Mouse (Mus musculus) G1E (cell line): ENCODE measurements at regions not wholly inside any gene's neighbourhood (a gene's known extent, or its start where the extent isn't known, plus 50 kb on each side); places are given as distances from the start of the nearest gene placed in this dataset.

Experiments used
- ATAC-seq: 2 replicates; pipeline ENCODE4 v1.8.0; 2016; ENCODE audit warnings: mild to moderate bottlenecking; ENCODE audit not compliant: insufficient number of reproducible peaks, poor library complexity, low FRiP score, severe bottlenecking; ENCODE audit errors: extremely low read depth
- DNase-seq: peaks from one replicate; pipeline ENCODE4 v3.0.0; 2012; ENCODE audit warnings: low spot score
- H3K27me3 ChIP-seq: 2 replicates; pipeline ENCODE4 v1.6.1; 2012; ENCODE audit warnings: mild to moderate bottlenecking, low read length, inconsistent platforms; ENCODE audit not compliant: insufficient read depth
- H3K36me3 ChIP-seq: replicated peaks from 2 replicates; pipeline ENCODE3; 2012; ENCODE audit warnings: mild to moderate bottlenecking, inconsistent platforms
- H3K4me1 ChIP-seq: 2 replicates; pipeline ENCODE4 v1.6.1; 2012; ENCODE audit warnings: low read depth, low read length, inconsistent platforms, mixed read lengths; ENCODE audit not compliant: insufficient read depth
- H3K4me3 ChIP-seq: 2 replicates; pipeline ENCODE4 v1.5.1; 2012; ENCODE audit warnings: low read depth, mild to moderate bottlenecking, inconsistent platforms, low read length, moderate library complexity, mixed read lengths
- H3K9me3 ChIP-seq: replicated peaks from 2 replicates; pipeline ENCODE4 v1.6.1; 2012; ENCODE audit warnings: inconsistent platforms
- CTCF ChIP-seq: IDR thresholded peaks from 2 replicates; pipeline ENCODE4 v1.5.1; 2012; ENCODE audit warnings: low read depth, low read length, inconsistent platforms, mixed read lengths
- GATA1 ChIP-seq: IDR thresholded peaks from 2 replicates; pipeline ENCODE4 v1.6.1; 2012; ENCODE audit warnings: borderline replicate concordance, low read length, inconsistent platforms, mixed read lengths
- GATA2 ChIP-seq: IDR thresholded peaks from 2 replicates; pipeline ENCODE4 v1.6.1; 2012; ENCODE audit warnings: low read depth, low read length, inconsistent platforms, borderline replicate concordance
- POLR2AphosphoS5 ChIP-seq: IDR thresholded peaks from 2 replicates; pipeline ENCODE4 v1.6.1; 2012; ENCODE audit warnings: low read depth, low read length, inconsistent platforms; ENCODE audit not compliant: insufficient replicate concordance
- TAL1 ChIP-seq: conservative IDR thresholded peaks from 2 replicates; pipeline ENCODE4 v1.6.1; 2012; ENCODE audit warnings: low read depth, low read length, inconsistent platforms, mixed read lengths

DNA sequence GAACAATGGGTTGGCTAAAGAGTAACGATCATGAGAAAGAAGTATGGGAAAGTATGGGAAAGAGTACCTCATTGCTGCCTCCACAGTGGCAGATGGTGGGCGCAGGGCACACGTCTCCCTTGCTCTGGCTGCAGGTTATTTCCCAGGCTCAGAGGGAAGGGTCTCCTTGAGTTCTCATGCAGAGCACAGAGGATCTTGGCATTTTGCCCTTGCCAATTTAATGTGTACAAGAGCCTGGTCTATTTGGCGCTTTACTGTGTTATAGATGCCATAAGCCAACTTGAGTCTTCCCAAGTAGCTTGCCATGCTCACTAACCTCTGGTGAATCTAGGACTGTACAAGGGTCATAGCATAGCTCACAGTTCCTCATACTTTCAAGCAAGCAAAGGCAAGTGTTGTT, 296.7 kb upstream of the Rnf219 start:
- no peaks in the 10 kb centered on the region for H3K4me1 ChIP-seq
- H3K27me3 ChIP-seq = no peaks in the 10 kb centered on the region
- DNase-seq = no peak
- TF ChIP-seq POLR2AphosphoS5 = no peak
- no peak for TF ChIP-seq GATA2
- TF ChIP-seq TAL1 = no peak
- TF ChIP-seq CTCF = no peak
- no peak for TF ChIP-seq GATA1
- no peak for ATAC-seq
- H3K9me3 ChIP-seq = peaks cover 18% of the 10 kb centered on the region
- H3K4me3 ChIP-seq = no peak overlapping the region
- H3K36me3 ChIP-seq = no peaks in the 10 kb centered on the region

DNA sequence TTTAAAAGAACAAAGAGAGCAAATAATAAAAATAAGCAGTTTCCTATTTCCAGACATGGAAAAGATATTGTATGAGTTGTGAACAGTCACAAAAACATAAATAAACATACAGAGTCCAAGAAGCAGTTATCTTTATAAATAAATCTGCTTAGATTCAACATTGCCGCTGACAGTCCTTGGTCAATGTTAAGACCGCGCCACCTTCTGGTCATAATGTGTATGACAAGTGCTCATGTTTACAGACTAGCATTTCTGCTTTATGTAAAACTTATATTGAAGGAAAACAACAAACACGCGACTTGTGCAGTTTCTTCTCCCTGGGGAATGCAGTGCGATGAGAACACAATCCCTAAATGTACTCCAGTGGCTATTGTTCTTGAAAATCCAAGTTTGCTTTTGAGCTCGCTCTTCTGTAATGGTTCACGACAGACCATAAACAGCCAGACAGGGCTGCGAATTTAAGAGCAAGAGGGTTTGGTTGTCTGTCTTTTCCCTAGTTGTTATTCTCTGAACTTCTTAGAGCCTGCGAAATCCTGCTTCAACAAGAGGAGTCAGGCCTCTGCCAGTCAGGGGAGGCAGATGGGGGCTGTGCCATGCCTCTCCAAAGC, 291.6 kb upstream of the Rnf219 start:
- no peak for DNase-seq
- ATAC-seq = peak; percentile 58; the same call in 1 of the 2 replicates

DNA sequence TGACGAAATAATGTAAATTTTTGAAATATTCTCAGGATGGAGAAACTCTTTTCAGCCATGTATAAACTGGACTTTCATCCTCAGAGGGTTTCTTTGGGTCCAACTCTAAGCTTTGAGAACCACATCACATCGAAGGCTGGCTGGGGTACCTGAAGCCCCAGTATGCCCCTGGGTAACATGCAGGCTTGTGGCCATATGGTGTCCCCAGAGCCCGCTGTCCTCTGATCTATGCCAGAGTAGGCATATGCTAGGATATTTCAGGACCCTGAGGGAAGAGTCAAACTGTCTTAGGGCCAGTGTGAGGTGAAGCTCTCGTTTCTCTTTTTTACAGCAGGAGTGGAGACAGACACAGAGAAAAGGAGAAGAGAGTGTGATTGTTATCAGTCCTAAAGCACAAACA, 289.6 kb upstream of the Rnf219 start:
- Histone ChIP-seq H3K36me3 (no peaks in the 10 kb centered on the region), H3K4me1 (no peaks in the 10 kb centered on the region), H3K9me3 (peaks cover 14% of the 10 kb centered on the region), H3K4me3 (no peak overlapping the region), H3K27me3 (no peaks in the 10 kb centered on the region)
- ATAC-seq (no peak), DNase-seq (no peak)
- no peak for TF ChIP-seq CTCF
- no peak for TF ChIP-seq TAL1
- no peak for TF ChIP-seq GATA1
- TF ChIP-seq GATA2 = no peak
- TF ChIP-seq POLR2AphosphoS5 = no peak

More for the DNA sequence above, 291.6 kb upstream of the Rnf219 start:
- no peaks in the 10 kb centered on the region for H3K4me1 ChIP-seq
- H3K4me3 ChIP-seq = no peak overlapping the region
- H3K27me3 ChIP-seq = no peaks in the 10 kb centered on the region
- TF ChIP-seq CTCF = peak; percentile 41
- no peak for TF ChIP-seq GATA1
- H3K36me3 ChIP-seq = no peaks in the 10 kb centered on the region
- peaks cover 16% of the 10 kb centered on the region for H3K9me3 ChIP-seq

DNA sequence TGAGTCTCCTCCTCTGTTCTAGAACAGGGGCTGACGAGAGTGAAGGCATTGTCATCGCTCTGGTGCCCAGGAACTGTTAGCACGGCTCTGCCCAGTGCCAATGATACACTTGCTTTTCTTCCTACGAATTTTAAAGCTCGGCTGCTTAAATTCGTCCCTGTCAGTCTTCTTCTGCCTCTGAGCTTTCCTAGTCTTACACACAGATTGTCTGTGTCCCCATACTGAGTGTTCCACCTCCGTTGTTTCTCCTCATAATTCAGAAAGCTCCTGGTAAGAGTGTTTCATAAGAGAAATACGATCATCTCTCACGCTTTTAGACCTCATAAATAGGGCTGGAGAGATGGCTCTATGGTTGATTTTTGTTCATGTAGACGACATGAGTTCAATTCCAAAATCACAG, 282.9 kb upstream of the Rnf219 start:
- Histone ChIP-seq H3K4me3 (no peak overlapping the region), H3K9me3 (peaks cover 21% of the 10 kb centered on the region), H3K36me3 (no peaks in the 10 kb centered on the region), H3K4me1 (no peaks in the 10 kb centered on the region), H3K27me3 (no peaks in the 10 kb centered on the region)
- DNase-seq (no peak), ATAC-seq (no peak)
- TF ChIP-seq CTCF (no peak), GATA2 (no peak), POLR2AphosphoS5 (no peak), TAL1 (no peak), GATA1 (no peak)

DNA sequence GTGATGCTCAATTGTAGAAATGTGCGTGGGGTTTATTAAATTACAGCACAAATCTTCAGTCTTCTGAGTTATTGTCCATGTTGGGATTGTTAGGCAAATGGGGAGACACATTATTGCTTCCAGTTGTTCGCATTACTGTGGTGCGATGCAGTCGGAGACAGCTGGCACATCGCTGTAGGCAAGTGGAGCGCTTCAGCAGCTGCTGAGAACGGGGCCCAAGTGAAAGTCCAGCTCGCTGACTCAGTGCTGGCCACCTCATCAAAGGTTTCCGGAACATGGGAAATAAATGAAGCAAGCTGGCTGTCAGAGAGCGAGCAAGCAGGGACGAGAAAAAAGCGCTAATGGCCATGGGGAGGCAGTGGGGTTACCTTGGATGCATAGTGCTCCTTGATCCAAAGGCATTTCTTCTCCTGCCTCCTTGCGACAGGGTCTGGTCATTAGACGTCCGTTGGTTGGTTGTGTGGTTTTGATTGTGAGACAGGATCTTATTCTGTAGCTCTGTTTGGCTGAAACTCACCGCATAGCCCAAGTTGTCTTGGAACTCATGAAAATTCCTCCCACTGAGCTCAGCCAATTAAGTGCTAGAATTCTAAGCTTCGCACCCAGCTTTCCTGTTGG, 274.0 kb upstream of the Rnf219 start:
- H3K27me3 ChIP-seq = no peaks in the 10 kb centered on the region
- H3K4me1 ChIP-seq = no peaks in the 10 kb centered on the region
- no peak for ATAC-seq
- no peaks in the 10 kb centered on the region for H3K36me3 ChIP-seq
- no peak for TF ChIP-seq GATA1
- TF ChIP-seq POLR2AphosphoS5 = no peak
- TF ChIP-seq CTCF = no peak
- no peak for TF ChIP-seq TAL1
- no peak for DNase-seq
- H3K4me3 ChIP-seq = no peak overlapping the region
- H3K9me3 ChIP-seq = peaks cover 35% of the 10 kb centered on the region

DNA sequence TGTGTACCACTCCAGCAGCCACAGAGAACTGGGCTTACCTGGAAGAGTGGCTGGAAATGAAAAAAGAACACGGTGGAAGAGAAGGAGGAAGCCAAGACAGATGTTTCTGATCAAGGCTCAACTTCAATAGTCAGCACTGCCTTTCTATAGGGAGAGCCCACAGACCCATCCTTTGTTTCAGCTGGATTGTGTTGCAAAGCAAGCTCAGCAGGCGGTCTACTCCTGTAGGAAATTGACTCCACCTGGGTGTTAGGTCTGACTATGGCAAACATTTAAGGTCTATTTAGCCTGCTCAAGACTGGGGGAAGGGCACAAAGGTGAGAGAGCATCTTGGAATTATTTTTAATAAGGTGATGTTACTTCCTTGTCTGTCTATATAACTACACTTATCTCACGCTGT, 266.9 kb upstream of the Rnf219 start:
- Histone ChIP-seq H3K9me3 (peaks cover 35% of the 10 kb centered on the region), H3K36me3 (no peaks in the 10 kb centered on the region), H3K4me3 (no peak overlapping the region), H3K4me1 (no peaks in the 10 kb centered on the region), H3K27me3 (no peaks in the 10 kb centered on the region)
- TF ChIP-seq GATA1 = no peak
- TF ChIP-seq CTCF = no peak
- TF ChIP-seq GATA2 = no peak
- no peak for TF ChIP-seq TAL1
- TF ChIP-seq POLR2AphosphoS5 = no peak
- no peak for ATAC-seq
- DNase-seq = no peak

DNA sequence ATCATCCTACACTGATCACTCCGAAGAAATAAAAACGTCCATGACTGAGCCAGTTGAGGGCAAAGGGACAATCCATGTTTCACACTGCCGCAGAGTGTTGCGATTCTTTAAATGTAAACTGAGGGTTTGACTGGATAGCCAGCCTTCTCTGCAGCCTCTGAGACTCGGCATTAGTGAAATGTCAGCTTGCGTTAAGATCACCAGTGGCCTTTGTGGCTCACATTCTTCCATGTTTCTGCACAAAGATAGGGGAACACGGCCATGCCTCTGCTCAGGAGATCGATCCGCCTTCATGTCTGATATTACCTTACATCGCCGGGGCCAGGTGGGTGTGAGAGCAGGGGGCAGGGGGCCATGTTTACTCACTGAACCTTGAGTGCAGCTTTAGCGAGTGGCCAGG, 262.6 kb upstream of the Rnf219 start:
- H3K4me3 ChIP-seq = no peak overlapping the region
- H3K4me1 ChIP-seq = no peaks in the 10 kb centered on the region
- no peak for TF ChIP-seq GATA1
- TF ChIP-seq POLR2AphosphoS5 = no peak
- no peak for TF ChIP-seq GATA2
- TF ChIP-seq TAL1 = no peak
- no peaks in the 10 kb centered on the region for H3K36me3 ChIP-seq
- DNase-seq = no peak
- no peak for ATAC-seq
- H3K27me3 ChIP-seq = no peaks in the 10 kb centered on the region
- H3K9me3 ChIP-seq = peaks cover 23% of the 10 kb centered on the region
